Mouse (Mus musculus): ENCODE data around the gene 9230112D13Rik.

GRCm38 (mm10) chr14:34505309-34505708 lies 17.3 kb downstream of the 9230112D13Rik start:
- TF ChIP-seq CTCF (IDR thresholded peaks at IDR 0.05; ENCODE audit: low read depth) (no peak), EP300 (IDR thresholded peaks at IDR 0.05; ENCODE audit: low read depth) (no peak)
